Mouse (Mus musculus): ENCODE data around the gene Gys1. TPM values are rescaled to one million over a fixed set of nuclear protein-coding genes. Genes with fewer than 3 reads are reported as not detected.

Gys1 gene
- polyA plus RNA-seq, 1 experiment from 2014 or later = 36.0 TPM

GRCm38 (mm10) chr7:45401521-45402085, 33.0 kb upstream of the Gys1 start:
- H3K27ac ChIP-seq (ENCODE audit: low read depth) = no peak overlapping the region
- 57% methylated on average over 10 of the region's 10 CpGs for WGBS
- no peaks in the 10 kb centered on the region for H3K9me3 ChIP-seq (ENCODE audit: low read depth, low read length)
- no peaks in the 10 kb centered on the region for H3K36me3 ChIP-seq (ENCODE audit: insufficient read depth)
- H3K4me3 ChIP-seq (ENCODE audit: low read depth, low read length) = no peak overlapping the region
- H3K9ac ChIP-seq = no peak overlapping the region
- H3K4me1 ChIP-seq (ENCODE audit: insufficient read depth) = no peaks in the 10 kb centered on the region
- TF ChIP-seq CTCF (IDR thresholded peaks at IDR 0.05; ENCODE audit: low read depth) = no peak
- peaks cover 18% of the 10 kb centered on the region for H3K27me3 ChIP-seq (ENCODE audit: insufficient read depth, low read length)
- H3K4me2 ChIP-seq = no peak overlapping the region
- ATAC-seq (ENCODE audit: insufficient read depth) = no peak
- DNase-seq = no peak

- peak; percentile 69 for TF ChIP-seq CTCF (IDR thresholded peaks at IDR 0.05; ENCODE audit: low read depth)
- no peak overlapping the region for H3K27ac ChIP-seq (ENCODE audit: low read depth)
- no peaks in the 10 kb centered on the region for H3K9me3 ChIP-seq (ENCODE audit: low read depth, low read length)
- H3K9ac ChIP-seq = no peak overlapping the region
- no peaks in the 10 kb centered on the region for H3K36me3 ChIP-seq (ENCODE audit: insufficient read depth)
- no peak for ATAC-seq (ENCODE audit: insufficient read depth)
- no peak overlapping the region for H3K4me3 ChIP-seq (ENCODE audit: low read depth, low read length)
- WGBS = 47% methylated on average over 6 of the region's 6 CpGs
- H3K27me3 ChIP-seq (ENCODE audit: insufficient read depth, low read length) = peaks cover 38% of the 10 kb centered on the region
- no peak overlapping the region for H3K4me2 ChIP-seq
- no peaks in the 10 kb centered on the region for H3K4me1 ChIP-seq (ENCODE audit: insufficient read depth)
- DNase-seq = peak; percentile 88
Observed at GRCm38 (mm10) chr7:45403532-45404261, 30.9 kb upstream of the Gys1 start.

- peak; percentile 94 for TF ChIP-seq CTCF (IDR thresholded peaks at IDR 0.05; ENCODE audit: low read depth)
- H3K9ac ChIP-seq = peak within 1 kb of the TSS; percentile 32
- DNase-seq (peak; percentile 79), ATAC-seq (ENCODE audit: insufficient read depth) (peak; percentile 48; the same call in 1 of the 2 replicates)
- H3K4me1 ChIP-seq (ENCODE audit: insufficient read depth) = no peaks in the 10 kb centered on the region
- peaks cover 51% of the 10 kb centered on the region for H3K27me3 ChIP-seq (ENCODE audit: insufficient read depth, low read length)
- no peaks in the 10 kb centered on the region for H3K36me3 ChIP-seq (ENCODE audit: insufficient read depth)
- H3K4me2 ChIP-seq = peak within 1 kb of the TSS; percentile 65
- peak within 1 kb of the TSS; percentile 39 for H3K4me3 ChIP-seq (ENCODE audit: low read depth, low read length)
- WGBS = 8% methylated on average over 28 of the region's 28 CpGs
- no peaks in the 10 kb centered on the region for H3K9me3 ChIP-seq (ENCODE audit: low read depth, low read length)
- no peak within 1 kb of the TSS for H3K27ac ChIP-seq (ENCODE audit: low read depth)
Observed at GRCm38 (mm10) chr7:45405091-45406075, 29.3 kb upstream of the Gys1 start, which contains the start of gene Kcna7. Kcna7 (plus strand) TSS chr7:45405653.

- Histone ChIP-seq H3K27ac (ENCODE audit: low read depth) (no peak overlapping the region), H3K4me1 (ENCODE audit: insufficient read depth) (no peaks in the 10 kb centered on the region), H3K4me2 (peak overlapping the region; percentile 65), H3K9me3 (ENCODE audit: low read depth, low read length) (no peaks in the 10 kb centered on the region), H3K4me3 (ENCODE audit: low read depth, low read length) (peak overlapping the region; percentile 39), H3K36me3 (ENCODE audit: insufficient read depth) (no peaks in the 10 kb centered on the region), H3K9ac (peak overlapping the region; percentile 32), H3K27me3 (ENCODE audit: insufficient read depth, low read length) (peaks cover 52% of the 10 kb centered on the region)
- no peak for TF ChIP-seq CTCF (IDR thresholded peaks at IDR 0.05; ENCODE audit: low read depth)
- 2% methylated on average over 114 of the region's 114 CpGs for WGBS
- ATAC-seq (ENCODE audit: insufficient read depth) (no peak), DNase-seq (peak; percentile 32)
Observed at GRCm38 (mm10) chr7:45406157-45407156, 28.2 kb upstream of the Gys1 start.

GRCm38 (mm10) chr7:45407836-45408235, 26.8 kb upstream of the Gys1 start:
- H3K9ac ChIP-seq = no peak overlapping the region
- no peaks in the 10 kb centered on the region for H3K9me3 ChIP-seq (ENCODE audit: low read depth, low read length)
- H3K4me2 ChIP-seq = no peak overlapping the region
- H3K27me3 ChIP-seq (ENCODE audit: insufficient read depth, low read length) = peaks cover 61% of the 10 kb centered on the region
- no peak overlapping the region for H3K4me3 ChIP-seq (ENCODE audit: low read depth, low read length)
- no peak overlapping the region for H3K27ac ChIP-seq (ENCODE audit: low read depth)
- ATAC-seq (ENCODE audit: insufficient read depth) (no peak), DNase-seq (no peak)
- no peak for TF ChIP-seq CTCF (IDR thresholded peaks at IDR 0.05; ENCODE audit: low read depth)
- no peaks in the 10 kb centered on the region for H3K36me3 ChIP-seq (ENCODE audit: insufficient read depth)
- H3K4me1 ChIP-seq (ENCODE audit: insufficient read depth) = no peaks in the 10 kb centered on the region
- 74% methylated on average over 10 of the region's 10 CpGs for WGBS

- no peak overlapping the region for H3K27ac ChIP-seq (ENCODE audit: low read depth)
- ATAC-seq (ENCODE audit: insufficient read depth) (no peak), DNase-seq (no peak)
- no peak for TF ChIP-seq CTCF (IDR thresholded peaks at IDR 0.05; ENCODE audit: low read depth)
- no peaks in the 10 kb centered on the region for H3K36me3 ChIP-seq (ENCODE audit: insufficient read depth)
- H3K4me2 ChIP-seq = no peak overlapping the region
- no peak overlapping the region for H3K4me3 ChIP-seq (ENCODE audit: low read depth, low read length)
- no peaks in the 10 kb centered on the region for H3K9me3 ChIP-seq (ENCODE audit: low read depth, low read length)
- no peaks in the 10 kb centered on the region for H3K4me1 ChIP-seq (ENCODE audit: insufficient read depth)
- 59% methylated on average over 7 of the region's 7 CpGs for WGBS
- peaks cover 62% of the 10 kb centered on the region for H3K27me3 ChIP-seq (ENCODE audit: insufficient read depth, low read length)
- no peak overlapping the region for H3K9ac ChIP-seq
Observed at GRCm38 (mm10) chr7:45408351-45408750, 26.3 kb upstream of the Gys1 start.

Measured in lung, embryonic 14.5 days (tissue).